Mouse (Mus musculus) layer of hippocampus, adult 2 months (tissue): Measurements from ENCODE around the gene Clip2. TPM values are rescaled to one million over a fixed set of nuclear protein-coding genes. Genes with fewer than 3 reads are reported as not detected.
"Not testable (repeated sequence)": the region's sequence is repeated elsewhere in the genome, so short reads cannot be mapped to it uniquely, and the experiment has no call there.

Source experiments
- DNase-seq, 2 experiments: peaks; one replicate each; pipeline ENCODE4 v3.0.0; 2022; ENCODE audit warnings: low spot score in 2 of 2
- H3K27ac ChIP-seq: fragments of 200-600 bp; 2 replicates; pipeline ENCODE4 v1.8.1; 2022
- H3K4me3 ChIP-seq: fragments of 200-600 bp; 2 replicates; pipeline ENCODE4 v1.8.1; 2022; ENCODE audit warnings: mild to moderate bottlenecking
- CTCF ChIP-seq: fragments of 200-600 bp; conservative IDR thresholded peaks from 2 replicates; pipeline ENCODE4 v1.8.1; 2022; ENCODE audit warnings: antibody characterized with exemption, mild to moderate bottlenecking, moderate library complexity
- microRNA-seq, 2 experiments: library from miRNA; unstranded; fragments of <30 nt; microRNA quantifications; one replicate each; pipeline ENCODE4 v1.2.0; 2021
- total RNA-seq, 2 experiments: library from RNA; stranded (reverse); gene quantifications; 2 replicates each; pipeline ENCODE4 v1.2.3; 2021

Clip2 gene
- total RNA-seq, 2 experiments from 2014 or later, result 90.0 to 99.3 TPM

GRCm38 (mm10) chr5:134455914-134456423, 96.3 kb downstream of the Clip2 start:
- no peak for TF ChIP-seq CTCF
- Histone ChIP-seq H3K4me3 (peak overlapping the region; percentile 65), H3K27ac (peak overlapping the region; percentile 68)
- DNase-seq, result peak in 1 of 2 experiments; percentile 26

DNA sequence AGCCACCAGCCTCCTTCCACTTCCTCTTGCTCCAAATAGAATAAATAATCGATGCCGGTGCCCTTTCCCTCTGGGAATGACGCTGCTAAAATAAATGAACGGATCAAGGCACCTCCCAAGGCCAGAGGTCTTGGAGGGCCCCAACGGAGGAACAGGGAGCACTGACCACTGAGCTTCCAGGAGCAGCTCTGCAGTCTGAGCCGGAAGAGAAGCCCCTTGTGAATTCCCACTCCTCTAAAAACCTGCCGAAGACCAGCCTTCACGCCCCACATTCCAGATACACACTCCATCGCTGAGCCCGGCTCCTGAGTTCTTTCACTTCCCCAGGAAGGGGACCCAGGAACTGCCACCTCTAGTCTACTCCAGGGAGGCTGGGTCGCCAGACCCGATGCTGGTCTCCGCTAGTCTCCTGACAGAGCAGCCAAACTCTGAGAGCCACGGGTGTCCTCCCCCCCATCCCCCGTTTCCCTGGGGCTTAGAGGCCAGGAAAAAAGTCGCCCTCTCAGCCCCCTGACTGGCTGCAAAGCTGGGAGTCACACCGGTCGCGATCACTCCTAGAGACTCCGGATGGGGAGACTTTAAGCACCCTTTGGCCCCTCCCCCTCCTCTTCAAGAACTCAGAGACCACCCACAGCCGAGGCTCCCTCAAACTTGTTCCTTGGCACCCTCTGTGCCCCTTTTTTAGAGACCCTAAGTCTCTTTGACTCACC, 96.9 kb downstream of the Clip2 start:
- no peak for TF ChIP-seq CTCF
- no peak for DNase-seq
- Histone ChIP-seq H3K4me3 (peak overlapping the region; percentile 65), H3K27ac (peak overlapping the region; percentile 68)

GRCm38 (mm10) chr5:134454421-134454820, 97.8 kb downstream of the Clip2 start:
- no peak overlapping the region for H3K27ac ChIP-seq
- H3K4me3 ChIP-seq, result peak overlapping the region; percentile 65
- DNase-seq, result no peak
- TF ChIP-seq CTCF, result no peak

DNA sequence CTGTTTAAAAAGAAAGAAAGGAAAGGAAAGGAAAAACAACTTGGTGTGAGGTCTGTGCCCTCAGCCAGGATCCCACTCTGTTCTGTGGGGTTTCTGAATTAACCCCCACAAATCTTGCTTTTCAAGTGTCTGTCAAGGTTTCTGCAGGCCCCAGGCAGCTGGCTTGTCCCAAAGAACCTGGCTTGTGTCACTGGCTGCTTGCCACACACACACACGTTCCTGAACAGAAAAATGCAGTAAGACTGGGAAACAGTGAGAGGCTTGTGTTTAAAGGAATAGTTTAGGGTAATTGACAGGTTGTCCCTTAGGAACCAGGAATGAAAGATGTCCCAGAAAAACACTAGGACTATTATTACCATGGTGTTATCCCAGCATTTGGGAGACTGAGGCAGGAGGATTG, 98.7 kb downstream of the Clip2 start:
- TF ChIP-seq CTCF, result no peak
- no peak overlapping the region for H3K27ac ChIP-seq
- no peak for DNase-seq
- no peak overlapping the region for H3K4me3 ChIP-seq

GRCm38 (mm10) chr5:134446755-134447154, 105.5 kb downstream of the Clip2 start:
- DNase-seq, H3K4me3 ChIP-seq, H3K27ac ChIP-seq: not testable (repeated sequence)

DNA sequence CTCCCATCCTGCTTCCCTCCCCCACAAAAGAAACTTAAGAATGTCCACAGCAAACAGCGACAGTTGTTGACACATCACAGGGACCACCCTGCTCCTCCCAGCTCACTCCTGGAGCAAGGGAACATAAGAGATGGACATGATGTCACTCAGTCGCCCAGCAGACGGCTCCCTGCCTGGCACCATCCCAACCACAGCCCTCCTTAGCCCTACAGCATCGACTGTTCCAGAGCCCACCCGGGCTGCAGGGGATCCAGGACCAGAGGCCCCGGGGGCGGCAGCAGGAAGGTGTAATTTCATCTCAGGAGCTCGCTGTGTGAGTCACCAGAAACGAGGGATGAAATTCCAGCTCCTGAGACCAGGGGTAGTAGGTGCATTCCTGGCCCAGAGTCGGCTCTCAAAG, 106.3 kb downstream of the Clip2 start:
- Histone ChIP-seq H3K27ac (no peak overlapping the region), H3K4me3 (no peak overlapping the region)
- no peak for TF ChIP-seq CTCF
- no peak for DNase-seq

GRCm38 (mm10) chr5:134445208-134445831, 106.9 kb downstream of the Clip2 start:
- Histone ChIP-seq H3K27ac (no peak overlapping the region), H3K4me3 (no peak overlapping the region)
- TF ChIP-seq CTCF, result no peak
- no peak for DNase-seq

DNA sequence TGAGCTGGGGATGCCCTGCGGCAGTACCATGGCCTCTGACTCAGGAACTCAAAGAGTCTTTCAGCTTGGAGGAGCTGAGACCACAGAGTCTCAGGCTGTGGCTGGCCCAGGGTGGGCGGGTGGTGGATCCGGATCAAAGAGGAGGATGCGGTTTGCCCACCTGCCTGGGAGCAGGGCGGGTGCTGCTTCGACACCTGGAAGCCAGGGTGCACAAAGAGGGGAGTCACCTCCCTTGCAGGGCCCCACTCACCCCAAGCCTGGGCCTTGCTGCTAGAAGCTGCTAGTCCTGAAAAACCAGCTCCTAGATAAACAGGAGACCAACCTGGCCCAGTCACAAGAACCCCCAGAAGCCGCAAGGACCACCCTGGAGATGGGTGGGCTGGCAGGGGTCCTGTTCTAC, 107.8 kb downstream of the Clip2 start:
- Histone ChIP-seq H3K27ac (no peak overlapping the region), H3K4me3 (no peak overlapping the region)
- no peak for DNase-seq
- no peak for TF ChIP-seq CTCF

DNA sequence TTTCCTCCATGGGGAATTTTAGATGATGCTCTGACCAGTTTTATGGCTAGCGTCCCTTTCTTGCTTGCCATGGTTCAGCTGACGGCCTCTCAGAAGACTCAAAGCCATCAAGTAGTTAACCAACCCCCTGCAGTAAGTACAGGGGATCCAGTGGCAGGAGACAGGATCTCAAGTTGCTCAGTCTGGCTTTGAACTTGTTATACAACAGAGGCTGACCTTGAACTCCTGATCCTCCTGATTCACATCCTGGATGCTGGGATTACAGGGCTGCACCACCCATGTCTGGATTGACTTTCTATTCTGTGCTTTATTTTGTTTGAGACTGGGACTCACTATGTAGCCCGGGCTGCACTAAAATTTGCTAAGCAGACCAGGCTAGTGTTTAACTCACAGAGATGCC, 110.2 kb downstream of the Clip2 start:
- TF ChIP-seq CTCF, result no peak
- DNase-seq, result no peak
- Histone ChIP-seq H3K4me3 (no peak overlapping the region), H3K27ac (no peak overlapping the region)

- Histone ChIP-seq H3K4me3 (no peak overlapping the region), H3K27ac (no peak overlapping the region)
- DNase-seq, result no peak
- TF ChIP-seq CTCF, result no peak
Measured at GRCm38 (mm10) chr5:134441105-134441504, 111.1 kb downstream of the Clip2 start.

DNA sequence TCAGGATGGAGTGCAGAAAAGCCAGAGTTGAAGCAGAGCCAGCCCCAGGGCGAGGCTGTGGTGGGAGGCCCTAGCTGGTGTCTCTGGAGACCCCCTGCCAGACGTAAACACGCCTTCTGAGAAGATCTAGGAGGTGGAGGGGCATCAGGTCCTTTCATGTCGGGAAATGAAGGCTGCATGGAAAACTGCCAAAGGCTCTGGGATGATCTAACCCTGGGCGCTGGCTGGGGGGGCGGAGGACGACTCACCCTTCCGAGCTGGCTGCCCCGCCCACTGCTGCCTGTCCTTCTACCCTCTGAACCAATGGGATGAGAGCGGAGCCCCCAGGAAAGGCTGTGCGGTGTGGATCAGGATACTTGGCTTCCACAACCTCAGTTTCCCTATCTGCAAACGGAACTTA, 112.1 kb downstream of the Clip2 start:
- Histone ChIP-seq H3K27ac (no peak overlapping the region), H3K4me3 (no peak overlapping the region)
- DNase-seq, result no peak
- no peak for TF ChIP-seq CTCF

GRCm38 (mm10) chr5:134439481-134439880, 112.8 kb downstream of the Clip2 start:
- DNase-seq, result no peak
- H3K4me3 ChIP-seq, result no peak overlapping the region
- no peak overlapping the region for H3K27ac ChIP-seq
- TF ChIP-seq CTCF, result no peak

Small RNA genes within 50 kb of the gene (microRNA-seq; reads per million reads assigned to microRNA genes)
- gene Gm26340 (0 reads per million in 2 experiments), gene Mir7228 (0 reads per million in 2 experiments)

Other genes with a start within 250 kb of the Clip2 start
- 100 to 1,000 TPM; 222 to 227 TPM for gene Gtf2i, start 237.7 kb downstream of the Clip2 start, total RNA-seq
- 10 to 100 TPM; 22.8 to 25.4 TPM for gene Gtf2ird1, start 95.7 kb downstream of the Clip2 start, total RNA-seq
- gene Syna, start 7.7 kb upstream of the Clip2 start, total RNA-seq, result 1 to 10 TPM; 5.4 to 6.8 TPM
- gene Rfc2, start 28.9 kb upstream of the Clip2 start, total RNA-seq, result 10 to 100 TPM; 48.1 to 55.6 TPM
- 1 to 10 TPM; 2.2 to 3.0 TPM for gene Lat2, start 62.6 kb upstream of the Clip2 start, total RNA-seq
- gene Eif4h, start 87.1 kb upstream of the Clip2 start, total RNA-seq, result 100 to 1,000 TPM; 298 to 323 TPM
- 10 to 100 TPM; 39.9 to 40.5 TPM for gene Limk1, start 136.2 kb upstream of the Clip2 start, total RNA-seq
- 10 to 100 TPM in 1 of 2 experiments, 1 to 10 TPM in 1; 9.0 to 12.0 TPM for gene Eln, start 194.9 kb upstream of the Clip2 start, total RNA-seq